Mouse (Mus musculus): ENCODE measurements at regions not wholly inside any gene's neighbourhood (a gene's known extent, or its start where the extent isn't known, plus 50 kb on each side); places are given as distances from the start of the nearest gene placed in this dataset.

DNA sequence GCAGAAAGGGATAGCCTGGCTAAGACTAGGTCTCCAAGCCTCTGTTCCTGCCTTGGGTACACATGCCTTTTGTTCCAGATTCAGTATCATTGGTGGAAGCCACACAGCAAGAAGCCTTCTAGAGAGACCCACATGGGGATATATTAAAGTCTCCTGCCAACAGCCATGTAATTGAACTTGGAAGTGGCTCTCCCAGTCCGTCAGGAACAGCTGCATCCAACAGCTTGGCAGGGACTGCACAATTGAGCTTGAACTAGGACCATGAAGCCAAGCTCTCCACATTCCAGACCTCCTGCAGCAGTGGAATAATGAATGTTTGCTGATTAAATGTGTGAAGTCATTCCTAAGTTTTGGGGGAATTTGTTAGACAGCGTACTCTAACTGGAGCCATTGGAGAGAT, 94.5 kb downstream of the Gpr139 start:
- DNase-seq (ENCODE audit: extremely low spot score in 1 of 2, low spot score in 1 of 2), result no peak

DNA sequence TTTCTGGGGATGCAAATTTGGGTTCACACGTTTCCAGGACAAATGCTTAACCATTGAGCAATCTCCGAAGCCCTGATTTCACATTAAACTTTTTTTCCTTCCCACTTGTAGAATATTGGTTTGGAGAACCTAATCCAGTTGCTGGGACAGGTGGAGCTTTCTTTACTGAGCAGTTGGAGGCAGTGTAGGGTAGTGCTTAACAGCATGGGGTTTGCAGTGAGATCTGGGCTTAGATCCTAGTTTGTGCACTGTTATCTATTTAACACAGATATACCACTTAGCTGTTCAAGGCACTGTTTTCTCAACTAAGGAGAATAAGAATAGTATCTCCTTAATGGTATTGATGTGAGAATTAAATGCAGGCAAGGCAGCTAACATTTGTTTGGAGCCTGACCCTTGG, 93.5 kb upstream of the Gprc5b start:
- DNase-seq (ENCODE audit: extremely low spot score in 1 of 2, low spot score in 1 of 2), result no peak

DNA sequence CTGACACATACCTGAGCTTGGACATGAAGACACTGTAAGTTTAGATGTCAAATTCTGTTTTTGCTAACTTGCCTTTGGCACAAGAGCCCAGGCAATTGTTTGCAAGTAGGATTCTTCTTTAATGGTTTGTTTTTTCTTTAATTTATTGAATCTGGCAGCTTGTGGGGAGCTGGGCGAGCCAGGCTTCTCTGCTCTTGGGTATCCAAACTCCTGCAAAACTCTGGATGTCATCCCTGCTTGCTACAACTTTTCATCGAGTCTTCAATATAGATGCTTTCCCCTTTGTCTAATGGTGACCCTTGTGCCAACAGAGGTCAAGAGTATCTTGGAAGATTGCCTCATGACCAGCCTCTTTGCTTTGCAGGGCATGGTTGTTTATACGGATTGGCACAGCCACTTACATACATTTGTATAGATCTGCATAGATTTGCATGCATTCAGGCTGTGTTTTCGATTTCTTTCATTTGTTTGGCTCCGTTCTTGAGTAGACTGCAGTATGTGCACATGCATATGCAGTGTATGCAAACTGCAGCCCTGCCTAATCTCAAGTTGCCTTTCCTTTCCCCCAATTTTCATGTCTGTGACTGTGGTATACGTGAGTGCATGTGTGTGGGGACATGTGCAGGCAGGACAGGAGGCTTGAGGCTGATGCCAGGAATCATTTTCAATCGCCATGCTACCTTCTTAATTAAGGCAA, 92.9 kb upstream of the Gprc5b start:
- no peak for DNase-seq (ENCODE audit: extremely low spot score in 1 of 2, low spot score in 1 of 2)

DNA sequence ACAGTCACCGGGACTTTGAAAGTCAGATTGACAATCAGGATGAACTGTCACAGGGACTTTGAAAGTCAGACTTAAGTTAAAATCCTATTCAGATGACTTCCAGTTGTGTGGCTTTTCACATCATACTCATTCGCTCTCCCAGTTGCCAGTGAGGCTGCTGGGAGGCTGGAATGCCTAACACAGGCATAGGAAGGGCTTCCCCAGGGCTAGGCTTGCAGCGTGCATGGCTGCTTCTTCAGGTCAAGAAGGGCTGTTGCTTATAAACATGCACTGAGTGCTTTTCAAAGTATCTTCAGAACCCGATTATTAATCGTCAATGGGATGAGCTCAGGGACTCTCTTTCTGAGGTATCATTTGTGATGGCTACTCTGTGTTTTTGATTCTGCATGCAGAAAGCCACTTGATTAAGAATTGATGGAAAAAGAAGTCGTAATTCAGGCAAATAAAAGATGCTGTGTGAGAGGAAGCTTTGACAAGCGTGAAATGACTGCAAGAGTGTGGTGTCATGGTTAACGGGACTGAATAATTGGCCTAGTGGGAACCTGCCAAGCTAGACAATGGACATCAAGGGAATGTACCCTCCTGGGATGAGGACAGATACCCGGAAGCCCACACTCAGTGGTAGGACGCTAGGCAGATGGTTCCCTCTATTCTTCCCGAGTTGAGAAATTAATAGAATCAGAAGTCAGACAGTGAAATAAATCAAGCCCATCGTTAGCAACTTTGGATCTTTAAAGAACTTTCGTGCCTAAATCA, 90.9 kb upstream of the Gprc5b start:
- DNase-seq (ENCODE audit: extremely low spot score in 1 of 2, low spot score in 1 of 2), result no peak

DNA sequence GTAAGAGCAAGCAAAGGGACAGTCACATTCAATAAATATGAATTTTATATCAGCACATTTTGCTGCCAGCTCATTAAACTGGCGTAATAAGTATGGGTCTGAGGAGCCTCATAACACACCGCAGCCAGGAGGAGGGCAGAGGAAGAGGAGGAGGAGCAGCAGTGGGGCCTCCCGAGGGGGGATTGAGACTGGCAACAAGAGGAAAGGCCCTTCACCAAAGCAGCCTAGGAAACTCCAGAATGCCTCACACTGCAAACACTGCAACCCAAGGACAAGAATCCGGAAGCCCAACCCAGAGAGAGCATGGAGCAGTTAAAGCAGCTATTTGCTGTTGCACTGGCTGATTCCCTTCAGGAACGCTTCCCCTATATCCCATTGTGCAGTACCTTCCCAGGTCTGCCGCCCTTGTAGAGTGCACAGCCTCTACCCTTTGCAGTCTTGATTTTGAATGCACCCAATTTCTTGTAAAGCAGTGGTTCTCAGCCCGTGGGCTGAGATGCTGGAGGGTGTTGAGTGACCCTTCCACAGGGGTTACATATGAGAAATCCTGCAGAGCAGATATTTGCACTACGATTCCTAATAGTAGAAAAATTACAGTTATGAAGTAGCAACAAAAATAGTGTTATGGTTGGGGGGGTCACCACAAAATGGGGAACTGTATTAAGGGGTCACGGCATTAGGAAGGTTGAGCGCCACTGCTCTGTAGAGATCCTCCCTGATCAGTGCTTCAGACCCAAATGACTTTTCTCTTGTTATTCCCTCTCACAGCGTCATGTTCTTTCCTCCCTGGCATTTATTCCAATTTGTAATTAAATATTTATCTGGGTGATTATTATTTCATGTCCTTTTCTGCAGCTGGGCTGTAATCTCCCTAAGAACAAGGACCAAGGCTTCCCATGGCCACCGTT, 82.0 kb upstream of the Gprc5b start:
- DNase-seq (ENCODE audit: extremely low spot score in 1 of 2, low spot score in 1 of 2), result peak in 1 of 2 experiments; percentile 9

DNA sequence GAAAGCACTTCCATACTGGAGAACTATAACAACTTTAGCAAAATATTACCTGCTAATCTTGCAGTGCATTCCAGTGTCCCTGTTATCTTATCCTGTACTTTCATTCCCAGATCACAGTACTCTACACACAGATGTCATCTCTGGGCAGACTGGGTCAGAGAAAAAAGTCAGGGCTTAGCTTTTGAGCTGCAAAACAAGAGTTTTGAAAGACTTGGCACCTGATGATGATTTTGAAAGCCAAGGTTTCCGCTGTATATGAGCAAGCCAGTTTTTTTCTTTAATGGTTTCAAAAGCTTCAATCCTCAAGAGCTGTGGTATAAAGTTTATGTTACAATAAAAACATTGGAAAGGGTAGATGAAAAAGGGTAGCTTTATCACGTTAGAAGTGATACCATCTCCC, 71.0 kb upstream of the Gprc5b start:
- DNase-seq (ENCODE audit: extremely low spot score in 1 of 2, low spot score in 1 of 2), result no peak

Data from layer of hippocampus, postnatal 25 days (tissue).